Mouse (Mus musculus) neural tube, embryonic 12.5 days (tissue): ENCODE data around the gene Inca1. TPM values are rescaled to one million over a fixed set of nuclear protein-coding genes. Genes with fewer than 3 reads are reported as not detected.
A peak's percentile ranks its signal among the peaks of the same experiment; 100 is the strongest.

Experiments used
- ATAC-seq: fragments of 200-750 bp; cut with Nextera tagmentation; 2 replicates; pipeline ENCODE4 v1.8.0; 2017; ENCODE audit warnings: low read depth, mild to moderate bottlenecking, moderate TSS enrichment, moderate library complexity; ENCODE audit not compliant: low FRiP score
- H3K27ac ChIP-seq: fragments of 300-500 bp; sonication (generic); 2 replicates; pipeline ENCODE4 v1.5.1; 2016
- H3K27me3 ChIP-seq: fragments of 300-500 bp; sonication (generic); replicated peaks from 2 replicates; pipeline ENCODE4 v1.6.1; 2016; ENCODE audit warnings: mild to moderate bottlenecking
- H3K36me3 ChIP-seq: fragments of 300-500 bp; sonication (generic); 2 replicates; pipeline ENCODE4 v1.6.1; 2016; ENCODE audit warnings: mild to moderate bottlenecking
- H3K4me1 ChIP-seq: fragments of 300-500 bp; sonication (generic); 2 replicates; pipeline ENCODE4 v1.6.1; 2016
- H3K4me2 ChIP-seq: fragments of 300-500 bp; sonication (generic); replicated peaks from 2 replicates; pipeline ENCODE4 v1.6.1; 2016; ENCODE audit warnings: mild to moderate bottlenecking
- H3K4me3 ChIP-seq: fragments of 300-500 bp; sonication (generic); 2 replicates; pipeline ENCODE4 v1.5.1; 2016
- H3K9ac ChIP-seq: fragments of 300-500 bp; sonication (generic); 2 replicates; pipeline ENCODE4 v1.6.1; 2016; ENCODE audit warnings: mild to moderate bottlenecking
- H3K9me3 ChIP-seq: fragments of 300-500 bp; sonication (generic); 2 replicates; pipeline ENCODE4 v1.6.1; 2016; ENCODE audit warnings: mild to moderate bottlenecking
- whole genome bisulfite sequencing: fragments of 180-500 bp; shearing (Covaris S2); methylation state at CpG from one replicate; pipeline ENCODE4 v1.1.7; 2016; 5-methylcytosine and 5-hydroxymethylcytosine counted together
- polyA plus RNA-seq: library from polyadenylated mRNA; unstranded; fragments of >200 nt; fragmentation: Nextera tagmentation; extraction: Ambion mirVana; gene quantifications from 2 replicates; pipeline ENCODE4 v1.2.1, GENCODE M21; 2016

The Inca1 gene
- polyA plus RNA-seq, 1 experiment from 2014 or later = 0.71 TPM

DNA sequence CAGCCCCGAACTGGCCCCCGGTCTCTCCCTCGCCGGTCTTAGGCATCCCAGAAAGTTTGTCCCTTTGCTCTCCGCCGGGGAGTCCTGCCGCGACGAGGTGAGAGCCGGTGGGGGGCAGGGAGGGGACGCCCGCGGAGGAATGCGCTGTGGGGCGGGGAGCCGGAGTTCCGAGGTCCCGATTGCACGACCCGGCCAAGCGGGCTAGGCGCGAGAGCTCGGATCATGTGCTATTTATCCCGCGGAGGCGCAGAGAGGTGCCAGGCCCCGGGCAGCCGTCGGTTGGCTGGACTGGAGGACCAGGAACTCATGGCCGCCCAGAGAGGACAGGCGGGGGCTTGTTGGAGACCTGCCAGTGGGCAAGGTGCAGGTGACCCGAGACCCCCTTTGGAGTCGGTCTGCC lies 658 bp upstream of the Inca1 start:
- Histone ChIP-seq H3K27me3 (no peaks in the 10 kb centered on the region), H3K36me3 (peaks cover 25% of the 10 kb centered on the region), H3K9ac (peak overlapping the region; percentile 89), H3K4me2 (peak overlapping the region; percentile 75), H3K27ac (0 out of 2 replicates have a peak overlapping the region, but pooled peaks have one; percentile 76), H3K9me3 (no peaks in the 10 kb centered on the region), H3K4me3 (peak overlapping the region; percentile 82), H3K4me1 (peaks cover 22% of the 10 kb centered on the region)
- under 1% methylated on average over 34 of the region's 34 CpGs for WGBS
- peak; percentile 52 for ATAC-seq

DNA sequence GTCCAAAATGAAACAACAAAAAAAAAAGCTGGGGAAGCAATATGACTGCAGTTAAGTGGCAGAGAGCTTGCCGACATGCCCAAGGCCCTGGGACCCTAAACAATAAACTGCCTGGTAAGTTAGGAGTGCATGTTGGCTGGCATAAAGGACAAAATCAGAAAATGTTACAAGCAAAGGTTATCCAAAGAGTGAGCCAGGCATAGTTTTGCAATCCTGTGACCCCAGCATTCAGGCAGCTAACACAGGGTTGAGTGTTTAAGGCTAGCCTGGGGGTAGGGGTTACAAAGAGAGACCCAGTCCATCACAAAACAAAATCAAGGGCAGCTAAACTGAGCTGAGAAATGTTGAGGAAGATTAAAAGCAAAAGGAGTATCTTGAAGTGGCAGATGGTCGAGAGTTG lies 904 bp downstream of the Inca1 start:
- Histone ChIP-seq H3K27me3 (no peaks in the 10 kb centered on the region), H3K9me3 (no peaks in the 10 kb centered on the region), H3K4me2 (no peak overlapping the region), H3K27ac (no peak overlapping the region), H3K36me3 (peaks cover 10% of the 10 kb centered on the region), H3K9ac (no peak overlapping the region), H3K4me3 (no peak overlapping the region), H3K4me1 (peaks cover 22% of the 10 kb centered on the region)
- WGBS = 71% methylated on average over 2 of the region's 2 CpGs
- ATAC-seq = no peak

DNA sequence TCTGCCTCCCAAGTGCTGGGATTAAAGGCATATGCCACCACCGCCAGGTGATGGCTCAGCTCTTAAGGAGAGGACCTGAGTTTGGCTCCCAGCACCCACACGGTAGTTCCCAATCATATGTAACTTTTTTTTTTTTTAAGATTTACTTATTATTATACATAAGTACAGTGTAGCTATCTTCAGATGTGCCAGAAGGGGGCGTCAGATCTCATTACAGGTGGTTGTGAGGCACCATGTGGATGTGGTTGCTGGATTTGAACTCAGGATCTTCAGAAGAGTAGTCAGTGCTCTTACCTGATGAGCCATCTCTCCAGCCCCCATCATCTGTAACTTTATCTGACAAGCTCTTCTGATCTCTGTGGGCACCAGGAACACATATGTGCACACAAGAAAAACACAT lies 2.6 kb downstream of the Inca1 start:
- Histone ChIP-seq H3K27me3 (no peaks in the 10 kb centered on the region), H3K9me3 (no peaks in the 10 kb centered on the region), H3K4me2 (no peak overlapping the region), H3K4me3 (no peak overlapping the region), H3K27ac (no peak overlapping the region), H3K4me1 (peaks cover 19% of the 10 kb centered on the region), H3K9ac (no peak overlapping the region), H3K36me3 (no peaks in the 10 kb centered on the region)
- ATAC-seq = no peak
- 75% methylated on average over 3 of the region's 3 CpGs for WGBS

DNA sequence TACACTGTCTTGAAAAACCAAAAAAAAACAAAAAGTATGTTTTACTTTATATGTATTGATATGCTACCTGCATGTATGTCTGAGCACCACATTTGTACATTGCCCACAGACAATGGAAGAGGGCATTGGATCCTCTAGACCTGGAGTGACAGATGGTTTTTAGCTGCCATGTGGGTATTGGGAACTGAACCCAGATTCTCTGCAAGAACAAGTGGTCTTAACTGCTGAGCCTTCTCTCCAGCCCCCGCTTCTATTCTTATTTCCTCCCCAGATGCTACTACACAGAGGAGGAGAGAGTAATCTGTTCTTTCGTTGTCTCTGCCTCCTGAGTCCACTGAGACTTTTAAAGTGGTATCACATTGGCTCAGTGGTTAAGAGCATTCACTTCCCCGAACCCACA lies 6.5 kb downstream of the Inca1 start:
- Histone ChIP-seq H3K27ac (no peak overlapping the region), H3K4me1 (peaks cover 5% of the 10 kb centered on the region), H3K4me3 (no peak overlapping the region), H3K9ac (no peak overlapping the region), H3K4me2 (no peak overlapping the region), H3K27me3 (no peaks in the 10 kb centered on the region), H3K36me3 (no peaks in the 10 kb centered on the region), H3K9me3 (no peaks in the 10 kb centered on the region)
- WGBS = 72% methylated on average over 3 of the region's 3 CpGs
- no peak for ATAC-seq

DNA sequence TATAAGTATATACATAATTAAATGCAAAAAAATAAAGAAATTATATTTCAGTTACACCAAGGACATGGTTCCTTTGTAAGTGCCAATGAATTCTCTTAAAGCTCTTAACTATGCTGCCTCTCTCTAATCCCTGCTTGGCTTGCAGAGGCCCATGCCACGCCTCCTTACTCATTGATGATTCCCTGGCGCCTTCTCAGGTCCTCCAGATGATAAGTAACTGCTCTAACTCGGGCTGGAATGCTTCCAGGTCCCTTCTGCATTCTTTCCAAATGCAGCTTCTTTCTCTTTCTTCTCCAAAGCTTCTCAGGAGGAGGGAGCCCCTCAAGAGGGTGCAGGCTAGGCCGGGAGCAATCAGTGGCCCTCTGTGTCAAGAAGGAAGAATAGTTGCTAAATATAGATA lies 10.4 kb downstream of the Inca1 start:
- 67% methylated on average over 4 of the region's 4 CpGs for WGBS
- Histone ChIP-seq H3K27me3 (no peaks in the 10 kb centered on the region), H3K9me3 (no peaks in the 10 kb centered on the region), H3K4me2 (no peak overlapping the region), H3K4me3 (no peak overlapping the region), H3K9ac (no peak overlapping the region), H3K36me3 (peaks cover 11% of the 10 kb centered on the region; the same call in 1 of the 2 replicates), H3K27ac (no peak overlapping the region), H3K4me1 (peaks cover 12% of the 10 kb centered on the region)
- ATAC-seq = no peak

DNA sequence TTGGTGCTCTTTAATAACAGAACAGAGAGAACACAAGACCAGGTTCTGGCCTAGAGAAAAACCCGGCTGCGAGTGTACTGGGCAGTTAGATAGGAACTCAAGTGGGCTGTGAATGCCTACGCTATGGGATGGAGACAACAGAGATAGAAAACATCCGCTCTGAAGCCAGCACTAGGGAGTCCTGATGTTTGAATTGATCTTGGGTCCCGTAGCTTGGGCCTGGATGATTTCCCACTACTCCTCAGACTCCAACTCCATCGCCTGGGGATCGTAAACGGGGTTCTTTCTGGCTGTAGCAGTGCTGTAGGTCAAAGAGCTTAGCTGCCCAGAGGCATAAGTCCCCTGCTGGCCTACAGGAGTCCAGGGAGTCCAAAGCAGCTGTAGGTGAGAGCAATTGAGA lies 11.6 kb downstream of the Inca1 start:
- no peak overlapping the region; the same call in 1 of the 2 replicates for H3K27ac ChIP-seq
- peak overlapping the region; percentile 78 for H3K4me3 ChIP-seq
- H3K4me2 ChIP-seq = peak overlapping the region; percentile 91
- H3K9me3 ChIP-seq = no peaks in the 10 kb centered on the region
- no peaks in the 10 kb centered on the region for H3K27me3 ChIP-seq
- peaks cover 12% of the 10 kb centered on the region for H3K4me1 ChIP-seq
- H3K36me3 ChIP-seq = peaks cover 23% of the 10 kb centered on the region
- WGBS = 9% methylated on average over 8 of the region's 8 CpGs
- ATAC-seq = no peak
- H3K9ac ChIP-seq = peak overlapping the region; percentile 82

DNA sequence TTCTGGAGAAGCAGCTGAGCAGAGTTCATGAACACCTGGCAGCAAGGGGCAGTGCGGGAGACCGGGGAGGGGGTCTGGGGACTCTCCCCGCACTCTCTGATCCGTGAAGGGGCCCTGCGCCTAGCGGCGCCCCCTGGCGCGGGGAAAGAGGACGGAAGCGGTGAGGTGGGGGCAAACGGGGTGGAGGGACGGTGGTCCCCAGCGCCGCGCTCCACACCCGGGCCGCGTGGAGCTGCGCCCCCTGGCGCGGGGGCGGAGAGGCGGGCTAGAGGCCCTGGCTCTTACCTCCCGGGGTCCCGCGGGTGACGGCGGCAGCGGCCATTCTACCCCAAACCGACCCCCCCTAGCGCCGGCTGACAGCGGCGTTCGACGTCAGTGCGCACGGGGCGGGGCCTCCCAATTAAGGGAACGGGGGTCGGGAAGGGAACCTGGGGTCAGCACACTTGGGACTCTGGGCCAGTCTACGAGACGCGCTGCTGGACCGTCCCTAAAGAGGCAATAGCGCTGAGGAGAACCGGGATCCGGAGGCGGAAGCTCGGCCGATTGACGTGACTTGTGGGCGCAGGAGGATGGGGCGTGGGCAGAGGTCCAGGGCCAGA lies 12.3 kb downstream of the Inca1 start, which contains the start of gene Camta2:
Camta2 (minus strand) TSS at position 505 of the 599 bp plus-strand sequence.
- H3K9me3 ChIP-seq = no peaks in the 10 kb centered on the region
- peak within 1 kb of the TSS; percentile 91 for H3K4me2 ChIP-seq
- H3K36me3 ChIP-seq = peaks cover 28% of the 10 kb centered on the region
- H3K4me1 ChIP-seq = peaks cover 13% of the 10 kb centered on the region
- H3K9ac ChIP-seq = peak within 1 kb of the TSS; percentile 82
- H3K27ac ChIP-seq = peak within 1 kb of the TSS; percentile 55; the same call in 1 of the 2 replicates
- under 1% methylated on average over 55 of the region's 55 CpGs for WGBS
- H3K4me3 ChIP-seq = peak within 1 kb of the TSS; percentile 78
- no peaks in the 10 kb centered on the region for H3K27me3 ChIP-seq
- peak; percentile 86 for ATAC-seq

DNA sequence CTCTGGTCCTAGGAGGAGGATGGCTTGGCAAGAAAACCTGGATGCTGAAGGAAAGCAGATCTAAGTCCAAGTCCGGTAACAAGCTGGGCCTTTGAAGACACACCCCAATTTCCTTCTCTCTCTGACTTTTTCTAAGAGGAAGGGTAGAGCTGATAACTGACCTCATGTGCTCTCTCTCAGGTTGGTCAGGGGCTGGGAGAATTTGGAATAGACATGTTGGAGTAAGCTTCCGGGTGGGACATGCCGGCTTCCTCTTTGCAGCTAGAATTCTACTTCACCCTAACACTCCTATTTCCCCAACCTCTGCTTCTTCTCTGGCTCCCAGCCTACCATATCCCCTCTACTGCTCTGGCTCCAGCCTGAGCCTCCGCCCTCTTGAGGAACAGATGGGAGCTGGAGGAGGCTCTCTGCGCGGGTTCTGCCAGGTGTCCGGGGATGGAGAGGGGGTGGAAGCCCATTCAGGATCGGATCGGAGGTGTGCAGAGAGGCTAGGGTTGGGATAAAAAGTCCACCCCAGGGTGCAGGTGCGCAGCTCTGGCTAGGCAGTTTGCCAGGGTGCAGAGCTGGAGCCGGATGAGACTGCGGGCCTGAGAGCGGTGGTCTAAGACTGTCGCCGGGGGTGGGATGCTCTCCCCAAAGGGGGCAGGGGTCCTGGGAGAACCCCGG lies 12.9 kb downstream of the Inca1 start:
- 4% methylated on average over 16 of the region's 16 CpGs for WGBS

DNA sequence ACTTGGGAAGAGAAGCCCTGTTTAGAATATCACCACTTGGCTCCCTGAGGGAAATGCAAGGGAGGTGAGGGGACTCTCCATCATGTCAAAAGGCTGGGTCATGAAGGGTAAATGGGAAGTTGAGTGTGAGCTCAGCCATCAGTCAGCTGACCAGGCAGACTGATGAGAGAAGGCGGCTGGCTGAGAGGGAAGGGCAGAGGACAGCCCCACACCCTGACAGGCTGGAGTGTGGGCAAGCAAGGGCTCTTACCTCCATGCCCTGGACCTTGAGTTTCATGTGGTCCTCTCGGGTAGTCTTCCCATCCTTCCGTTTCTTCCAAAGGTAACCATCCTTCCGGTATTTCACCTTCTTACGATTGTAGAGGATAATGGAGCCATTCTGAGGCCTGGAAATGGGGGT lies 16.3 kb downstream of the Inca1 start:
- peaks cover 48% of the 10 kb centered on the region for H3K36me3 ChIP-seq
- H3K9ac ChIP-seq = no peak overlapping the region
- peaks cover 20% of the 10 kb centered on the region for H3K4me1 ChIP-seq
- H3K4me3 ChIP-seq = no peak overlapping the region; the same call in 1 of the 2 replicates
- H3K27me3 ChIP-seq = no peaks in the 10 kb centered on the region
- H3K4me2 ChIP-seq = no peak overlapping the region
- H3K27ac ChIP-seq = no peak overlapping the region
- no peak for ATAC-seq
- no peaks in the 10 kb centered on the region for H3K9me3 ChIP-seq
- 94% methylated on average over 5 of the region's 5 CpGs for WGBS

More for the DNA sequence above, 12.9 kb downstream of the Inca1 start:
- peak overlapping the region; percentile 55; the same call in 1 of the 2 replicates for H3K27ac ChIP-seq
- H3K4me3 ChIP-seq = peak overlapping the region; percentile 78
- H3K4me2 ChIP-seq = peak overlapping the region; percentile 91
- H3K9ac ChIP-seq = peak overlapping the region; percentile 82
- no peaks in the 10 kb centered on the region for H3K27me3 ChIP-seq
- H3K36me3 ChIP-seq = peaks cover 34% of the 10 kb centered on the region
- ATAC-seq = peak; percentile 69
- no peaks in the 10 kb centered on the region for H3K9me3 ChIP-seq
- peaks cover 20% of the 10 kb centered on the region for H3K4me1 ChIP-seq

DNA sequence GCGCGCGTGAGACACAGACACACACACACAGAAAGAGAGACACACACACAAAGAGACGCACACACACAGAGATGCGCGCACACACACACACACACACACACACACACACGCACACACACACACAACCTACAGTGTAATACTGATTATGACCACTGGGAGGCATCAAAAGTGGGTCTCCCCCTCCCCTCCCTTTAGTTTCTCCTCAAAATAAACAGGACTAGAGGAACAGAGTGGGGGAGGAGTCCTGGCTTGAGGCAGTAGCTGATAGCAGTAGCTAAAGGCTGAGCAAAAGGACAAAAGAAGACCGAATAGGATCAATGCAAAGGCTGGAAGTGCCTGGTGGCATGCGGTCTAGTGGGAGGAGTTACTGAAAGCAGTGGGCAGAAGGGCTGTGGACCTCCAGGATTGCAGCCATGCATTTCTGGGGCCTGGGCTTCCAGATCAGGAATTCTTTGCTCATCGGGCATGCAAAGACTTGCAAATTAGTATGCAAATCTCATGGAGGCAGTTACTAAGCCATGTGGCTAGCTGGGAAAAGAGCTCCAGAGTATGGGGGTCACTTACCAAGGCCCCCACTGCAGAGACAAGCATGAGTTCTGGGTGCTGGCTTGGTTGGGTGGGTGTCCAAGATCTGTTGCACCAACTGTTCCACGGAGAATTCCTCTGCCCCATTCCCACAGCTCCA lies 17.9 kb downstream of the Inca1 start:
- 0 out of 2 replicates have a peak overlapping the region, but pooled peaks have one; percentile 14 for H3K4me2 ChIP-seq
- H3K36me3 ChIP-seq = peaks cover 51% of the 10 kb centered on the region
- H3K4me3 ChIP-seq = no peak overlapping the region
- no peaks in the 10 kb centered on the region for H3K27me3 ChIP-seq
- no peaks in the 10 kb centered on the region for H3K9me3 ChIP-seq
- peaks cover 13% of the 10 kb centered on the region for H3K4me1 ChIP-seq
- 23% methylated on average over 11 of the region's 11 CpGs for WGBS
- peak; percentile 78 for ATAC-seq
- H3K27ac ChIP-seq = no peak overlapping the region
- 0 out of 2 replicates have a peak overlapping the region, but pooled peaks have one; percentile 18 for H3K9ac ChIP-seq

DNA sequence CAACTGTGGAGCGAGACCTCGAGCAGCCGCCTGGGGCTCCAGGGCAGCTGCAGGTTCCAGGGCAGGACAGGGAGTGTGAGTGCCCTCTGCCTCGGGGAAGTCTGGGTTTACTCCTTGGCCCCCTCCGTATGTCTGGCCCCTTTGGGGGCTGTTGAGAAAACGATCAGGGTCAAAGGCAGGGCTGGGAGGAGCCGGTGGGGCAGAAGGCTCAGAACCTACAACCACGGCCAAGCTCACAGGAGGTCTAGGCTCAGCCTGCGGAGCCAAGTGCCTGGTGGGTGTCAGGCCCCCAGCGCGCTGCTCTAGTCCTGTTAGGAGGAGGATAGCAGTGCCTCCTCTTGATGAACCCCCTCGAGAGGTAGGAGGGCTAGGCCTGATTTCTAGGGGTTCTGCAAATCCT lies 18.8 kb downstream of the Inca1 start:
- H3K27ac ChIP-seq = no peak overlapping the region
- peaks cover 55% of the 10 kb centered on the region for H3K36me3 ChIP-seq
- 61% methylated on average over 12 of the region's 12 CpGs for WGBS
- no peaks in the 10 kb centered on the region for H3K9me3 ChIP-seq
- no peak overlapping the region for H3K4me2 ChIP-seq
- no peaks in the 10 kb centered on the region for H3K27me3 ChIP-seq
- H3K4me1 ChIP-seq = peaks cover 11% of the 10 kb centered on the region
- H3K4me3 ChIP-seq = no peak overlapping the region
- H3K9ac ChIP-seq = no peak overlapping the region
- ATAC-seq = no peak

DNA sequence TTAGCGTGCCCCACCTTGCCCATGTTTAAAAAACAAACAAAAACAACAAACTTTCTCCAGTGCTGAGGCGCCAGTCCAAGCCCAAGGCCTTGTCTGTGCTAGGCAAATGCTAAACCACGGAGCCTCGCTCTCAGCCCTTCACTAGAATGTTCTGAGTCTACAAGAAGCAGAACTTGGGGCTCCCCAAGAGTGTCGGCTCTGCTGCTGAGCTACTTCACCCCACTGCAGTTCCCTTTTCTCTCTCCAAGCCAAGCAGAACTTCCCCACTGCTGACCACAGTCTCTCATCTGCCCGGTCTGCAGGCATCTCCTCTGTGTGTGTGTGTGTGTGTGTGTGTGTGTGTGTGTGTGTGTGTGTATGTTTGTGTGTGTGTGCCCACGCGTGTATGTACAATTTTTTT lies 20.1 kb downstream of the Inca1 start:
- no peak overlapping the region for H3K4me3 ChIP-seq
- ATAC-seq = no peak
- peaks cover 11% of the 10 kb centered on the region for H3K4me1 ChIP-seq
- no peaks in the 10 kb centered on the region for H3K9me3 ChIP-seq
- no peak overlapping the region for H3K27ac ChIP-seq
- no peak overlapping the region for H3K4me2 ChIP-seq
- 94% methylated on average over 8 of the region's 8 CpGs for WGBS
- no peak overlapping the region for H3K9ac ChIP-seq
- H3K27me3 ChIP-seq = no peaks in the 10 kb centered on the region
- H3K36me3 ChIP-seq = peaks cover 58% of the 10 kb centered on the region
